Mouse (Mus musculus) kidney, adult 2 months (tissue): Measurements from ENCODE around the gene Abi1.

ENCODE experiments used
- CTCF ChIP-seq: fragments of 200-500 bp; conservative IDR thresholded peaks from 2 replicates; pipeline ENCODE4 v1.5.1; 2011; ENCODE audit warnings: low read depth, mild to moderate bottlenecking, control low read depth, low read length, moderate library complexity, mixed read lengths; ENCODE audit not compliant: insufficient read depth, insufficient read length
- POLR2A ChIP-seq: fragments of 200-500 bp; IDR thresholded peaks from one replicate; pipeline ENCODE4 v1.6.1; 2011; ENCODE audit warnings: low read depth, low read length, control low read depth

- TF ChIP-seq POLR2A (no peak), CTCF (no peak)
Observed at GRCm38 (mm10) chr2:23068370-23068737, 28.3 kb upstream of the Abi1 start.
